Mouse (Mus musculus) liver, embryonic 14.5 days (tissue): ENCODE measurements around the gene Terf2. TPM values are rescaled to one million over a fixed set of nuclear protein-coding genes. Genes with fewer than 3 reads are reported as not detected.

Experiments
- ATAC-seq: fragments of 200-750 bp; cut with Nextera tagmentation; 2 replicates; pipeline ENCODE4 v1.8.0; 2017; ENCODE audit warnings: moderate number of reproducible peaks, mild to moderate bottlenecking, moderate library complexity; ENCODE audit not compliant: insufficient read depth
- DNase-seq, 3 experiments: peaks; one replicate each; pipeline ENCODE4 v3.0.0-alpha.2; 2012 to 2013; ENCODE audit warnings: low read depth in 3 of 3, low spot score in 3 of 3
- H3K27ac ChIP-seq: fragments of 300-500 bp; sonication (generic); 2 replicates; pipeline ENCODE4 v1.5.1; 2014; ENCODE audit warnings: moderate library complexity, mild to moderate bottlenecking, control low read depth, inconsistent platforms
- H3K27me3 ChIP-seq: fragments of 300-500 bp; sonication (generic); 2 replicates; pipeline ENCODE4 v1.6.1; 2014; ENCODE audit warnings: mild to moderate bottlenecking, low read length, moderate library complexity; ENCODE audit not compliant: control insufficient read depth, insufficient read depth
- H3K36me3 ChIP-seq: fragments of 300-500 bp; sonication (generic); replicated peaks from 2 replicates; pipeline ENCODE4 v1.6.1; 2014; ENCODE audit warnings: low read depth; ENCODE audit not compliant: control insufficient read depth, insufficient read depth
- H3K4me1 ChIP-seq, 2 experiments: fragments of 200-500 bp in 1 of 2; fragments of 300-500 bp in 1 of 2; sonication (generic) in 1 of 2; replicated peaks; 2 replicates each; pipeline ENCODE4 v1.6.1; 2012 to 2014; ENCODE audit warnings: antibody characterized with exemption in 1 of 2, inconsistent platforms in 1 of 2, low read length in 1 of 2; ENCODE audit not compliant: control insufficient read depth in 2 of 2, insufficient read depth in 2 of 2
- H3K4me2 ChIP-seq: fragments of 300-500 bp; sonication (generic); 2 replicates; pipeline ENCODE4 v1.6.1; 2014; ENCODE audit warnings: low read depth, mild to moderate bottlenecking, control low read depth, moderate library complexity
- H3K4me3 ChIP-seq, 2 experiments: fragments of 200-500 bp in 1 of 2; fragments of 300-500 bp in 1 of 2; sonication (generic) in 1 of 2; 2 replicates each; pipeline ENCODE4 v1.5.1; 2012 to 2014; ENCODE audit warnings: low read depth in 2 of 2, low read length in 2 of 2, mild to moderate bottlenecking in 2 of 2, control low read depth in 1 of 2, inconsistent platforms in 1 of 2, moderate library complexity in 1 of 2; ENCODE audit not compliant: insufficient read depth in 1 of 2
- H3K9ac ChIP-seq: fragments of 300-500 bp; sonication (generic); replicated peaks from 2 replicates; pipeline ENCODE4 v1.6.1; 2014; ENCODE audit warnings: mild to moderate bottlenecking, control low read depth, moderate library complexity
- H3K9me3 ChIP-seq: fragments of 300-500 bp; sonication (generic); 2 replicates; pipeline ENCODE4 v1.6.1; 2016; ENCODE audit warnings: low read length, mixed read lengths; ENCODE audit not compliant: control insufficient read depth
- CTCF ChIP-seq: IDR thresholded peaks from 2 replicates; pipeline ENCODE4 v1.5.1; 2016; ENCODE audit warnings: antibody characterized with exemption, low read depth, control low read depth
- EP300 ChIP-seq: IDR thresholded peaks from 2 replicates; pipeline ENCODE4 v1.6.1; 2016; ENCODE audit warnings: antibody characterized with exemption, low read depth
- WGBS: fragments of 180-500 bp; shearing (Covaris S2); extraction: QIAGEN DNeasy Blood & Tissue Kit; methylation state at CpG from one replicate; pipeline ENCODE4 v1.1.7; 2014; ENCODE audit not compliant: insufficient replicate concordance; 5-methylcytosine and 5-hydroxymethylcytosine counted together
- polyA plus RNA-seq, 2 experiments: library from polyadenylated mRNA; depleted of rRNA in 1 of 2; stranded (reverse) in 1 of 2; unstranded in 1 of 2; fragments of >200 nt; fragmentation: Nextera tagmentation in 1 of 2; extraction: Ambion mirVana in 1 of 2; gene quantifications; 2 replicates each; pipeline versions ENCODE4 v1.2.1 to v1.2.3; 2012 to 2014

Terf2 gene
- polyA plus RNA-seq, 2 experiments, result 5.3 to 9.3 TPM

DNA sequence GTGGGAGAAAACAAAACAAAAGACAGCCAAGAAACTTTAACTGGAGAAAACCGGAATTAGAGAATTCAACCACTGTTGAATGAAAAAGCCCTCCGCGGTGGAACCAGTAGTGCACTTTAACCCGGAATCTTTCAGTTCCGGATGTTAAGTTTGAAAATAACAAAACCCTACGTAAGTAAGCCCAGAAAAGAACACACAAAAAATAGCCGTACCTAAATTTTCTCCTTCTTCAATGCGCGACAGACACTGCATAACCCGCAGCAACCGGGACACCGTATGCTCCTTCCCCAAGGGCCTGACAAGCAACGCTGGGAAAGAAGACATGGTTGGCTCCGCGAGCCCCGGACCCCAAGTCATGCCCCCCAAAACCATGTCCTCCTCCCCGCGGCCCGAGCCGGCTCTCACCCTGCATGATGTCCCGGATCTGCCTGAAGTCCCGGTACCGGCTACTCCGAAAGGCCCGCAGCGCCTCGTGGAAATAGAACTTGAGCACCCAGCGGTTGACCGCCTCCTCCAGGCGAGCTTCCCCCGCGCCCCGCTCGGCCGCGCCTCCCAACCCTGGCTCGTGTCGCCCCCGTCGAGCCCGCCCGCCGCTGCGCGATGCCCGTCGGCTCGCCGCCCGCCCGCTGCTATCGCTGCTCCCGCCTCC, 506 bp downstream of the Terf2 start:
- TF ChIP-seq EP300, result no peak
- TF ChIP-seq CTCF, result no peak
- Histone ChIP-seq H3K4me1 (peaks cover 4 to 9% of the 10 kb centered on the region in 2 experiments; a peak in 3 of 4 replicates), H3K27me3 (no peaks in the 10 kb centered on the region), H3K36me3 (peaks cover 11% of the 10 kb centered on the region), H3K4me2 (peak overlapping the region; percentile 84), H3K9ac (peak overlapping the region; percentile 97), H3K4me3 (peak overlapping the region; percentile 76 to 92), H3K27ac (peak overlapping the region; percentile 93), H3K9me3 (no peaks in the 10 kb centered on the region)
- DNase-seq (peak in 1 of 3 experiments; percentile 35), ATAC-seq (no peak)
- WGBS, result 1% methylated on average over 52 of the region's 53 CpGs

DNA sequence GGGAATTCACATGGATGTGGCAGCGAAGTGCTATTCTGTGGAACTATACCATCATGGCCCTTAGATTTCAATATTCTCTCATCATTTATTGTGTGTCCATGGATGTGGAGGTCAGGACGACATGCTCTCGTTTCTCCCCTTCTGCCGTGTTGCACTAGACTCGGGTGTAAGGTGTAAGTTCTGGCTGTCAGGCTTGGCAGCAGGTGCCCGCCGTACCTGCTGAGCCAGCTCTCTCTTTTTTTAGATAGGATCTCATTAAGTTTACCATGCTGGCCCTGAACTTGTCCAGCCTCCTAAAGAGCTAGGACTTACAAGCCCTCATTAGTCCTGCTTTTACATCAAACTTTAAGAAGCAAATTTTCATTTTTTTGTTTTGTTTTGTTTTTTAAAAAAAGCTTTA, 5.8 kb downstream of the Terf2 start:
- no peak overlapping the region for H3K4me3 ChIP-seq
- peaks cover 18% of the 10 kb centered on the region for H3K36me3 ChIP-seq
- H3K9me3 ChIP-seq, result no peaks in the 10 kb centered on the region
- WGBS, result 85% methylated on average over 7 of the region's 7 CpGs
- H3K27me3 ChIP-seq, result no peaks in the 10 kb centered on the region
- H3K9ac ChIP-seq, result no peak overlapping the region
- ATAC-seq (no peak), DNase-seq (no peak)
- no peak overlapping the region for H3K27ac ChIP-seq
- TF ChIP-seq CTCF, result no peak
- no peak for TF ChIP-seq EP300
- peaks cover 4 to 5% of the 10 kb centered on the region in 2 experiments; a peak in 2 of 4 replicates for H3K4me1 ChIP-seq
- no peak overlapping the region for H3K4me2 ChIP-seq

DNA sequence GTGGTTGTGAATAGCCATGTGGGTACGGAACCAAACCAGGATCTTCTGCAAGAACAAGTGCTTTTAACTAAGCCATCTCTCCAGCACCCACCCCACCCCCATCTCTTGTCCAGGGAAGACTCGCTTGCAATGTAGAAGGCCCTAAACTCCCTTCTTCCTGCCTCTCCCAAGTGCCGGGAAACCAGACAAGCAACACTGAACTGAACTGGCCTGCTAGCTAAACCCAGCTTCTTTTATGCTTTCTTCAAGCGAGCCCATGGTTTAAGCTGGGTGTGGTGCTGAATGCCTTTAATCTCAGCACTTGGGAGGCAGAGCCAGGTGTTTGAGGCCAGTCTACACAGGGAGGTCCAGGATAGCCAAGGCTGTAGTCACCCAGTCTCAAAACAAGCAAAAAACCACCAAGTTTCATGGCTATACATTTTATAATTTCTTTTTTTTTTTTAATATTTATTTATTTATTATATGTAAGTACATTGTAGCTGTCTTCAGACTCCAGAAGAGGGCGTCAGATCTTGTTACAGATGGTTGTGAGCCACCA, 7.8 kb downstream of the Terf2 start:
- H3K4me1 ChIP-seq, result no peaks in the 10 kb centered on the region
- no peak overlapping the region for H3K9ac ChIP-seq
- no peaks in the 10 kb centered on the region for H3K9me3 ChIP-seq
- no peak overlapping the region for H3K27ac ChIP-seq
- H3K27me3 ChIP-seq, result no peaks in the 10 kb centered on the region
- no peak overlapping the region for H3K4me2 ChIP-seq
- ATAC-seq (no peak), DNase-seq (no peak)
- TF ChIP-seq EP300 (no peak), CTCF (no peak)
- H3K36me3 ChIP-seq, result peaks cover 18% of the 10 kb centered on the region
- no peak overlapping the region for H3K4me3 ChIP-seq
- 84% methylated on average over 5 of the region's 5 CpGs for WGBS

DNA sequence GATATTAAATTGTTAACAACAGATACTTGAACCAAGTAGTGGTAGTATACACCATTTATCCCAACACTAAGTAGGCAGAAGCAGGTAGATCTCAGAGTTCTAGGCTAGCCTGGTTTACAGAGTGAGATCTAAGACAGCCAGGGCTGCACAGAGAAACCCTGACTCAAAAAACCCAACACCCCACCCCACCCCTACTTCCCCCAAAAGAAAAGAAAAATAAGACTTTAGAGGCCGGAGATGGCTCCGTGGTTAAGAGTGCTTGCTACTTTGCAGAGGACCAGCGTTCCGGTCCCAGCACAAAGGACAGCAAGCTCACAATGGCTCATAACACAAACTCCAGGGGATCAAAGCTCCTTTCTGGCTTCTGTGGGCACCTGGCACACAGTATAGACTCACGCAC, 10.3 kb downstream of the Terf2 start:
- ATAC-seq (no peak), DNase-seq (no peak)
- no peaks in the 10 kb centered on the region for H3K4me1 ChIP-seq
- 91% methylated on average over 5 of the region's 5 CpGs for WGBS
- no peak overlapping the region for H3K4me2 ChIP-seq
- no peaks in the 10 kb centered on the region for H3K27me3 ChIP-seq
- H3K4me3 ChIP-seq, result no peak overlapping the region
- no peaks in the 10 kb centered on the region for H3K9me3 ChIP-seq
- TF ChIP-seq EP300 (no peak), CTCF (no peak)
- H3K27ac ChIP-seq, result no peak overlapping the region
- no peak overlapping the region for H3K9ac ChIP-seq
- H3K36me3 ChIP-seq, result peaks cover 18% of the 10 kb centered on the region

DNA sequence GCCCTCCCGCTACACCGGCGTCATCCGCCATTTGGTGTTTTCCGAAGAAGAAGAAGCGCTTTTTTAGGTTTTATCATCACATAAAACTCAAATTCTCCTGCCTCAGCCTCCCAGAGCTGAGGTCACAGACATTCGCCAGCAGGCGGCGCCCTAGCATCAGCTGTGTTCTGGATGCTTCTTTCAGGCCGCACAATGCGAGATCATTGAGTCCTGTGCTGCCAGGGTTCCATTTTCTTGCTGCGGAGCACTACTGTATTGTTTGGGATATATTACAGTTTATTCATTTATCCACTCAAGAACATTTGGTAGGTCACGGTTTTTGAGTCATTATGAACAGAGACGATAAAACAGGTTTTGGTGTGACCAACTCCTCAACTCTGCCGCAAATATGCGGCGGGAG, 11.0 kb downstream of the Terf2 start:
- TF ChIP-seq CTCF (peak; percentile 76), EP300 (no peak)
- WGBS, result 90% methylated on average over 17 of the region's 17 CpGs
- Histone ChIP-seq H3K4me3 (no peak overlapping the region), H3K27ac (no peak overlapping the region), H3K9me3 (no peaks in the 10 kb centered on the region), H3K4me2 (no peak overlapping the region), H3K9ac (no peak overlapping the region), H3K36me3 (peaks cover 16% of the 10 kb centered on the region), H3K4me1 (no peaks in the 10 kb centered on the region), H3K27me3 (no peaks in the 10 kb centered on the region)
- DNase-seq (no peak), ATAC-seq (no peak)
